Mouse (Mus musculus): ENCODE results near the gene Rin2.

Gene Rin2

GRCm38 (mm10) chr2:145788562-145789346 lies 113.7 kb downstream of the Rin2 start:
- CTCF ChIA-PET, result no interaction called here

- CTCF ChIA-PET, result no interaction called here
Observed at GRCm38 (mm10) chr2:145793702-145794101, 118.7 kb downstream of the Rin2 start.

GRCm38 (mm10) chr2:145794318-145794954 lies 119.4 kb downstream of the Rin2 start:
- CTCF ChIA-PET, result no interaction called here

- CTCF ChIA-PET, result interaction anchor here (0.7 kb wide), 1 partner anchor 8 kb away, joined by 3 read pairs; no protein-coding TSS in a partner anchor
Observed at GRCm38 (mm10) chr2:145797851-145798250, 122.8 kb downstream of the Rin2 start.

GRCm38 (mm10) chr2:145798954-145799353 lies 123.9 kb downstream of the Rin2 start:
- CTCF ChIA-PET, result no interaction called here

GRCm38 (mm10) chr2:145801322-145802052 lies 126.5 kb downstream of the Rin2 start:
- CTCF ChIA-PET, result interaction anchor here (0.6 to 0.7 kb wide), 2 partner anchors 11 to 29 kb away, joined by 3 read pairs; no protein-coding TSS in a partner anchor

GRCm38 (mm10) chr2:145802626-145803025 lies 127.6 kb downstream of the Rin2 start:
- CTCF ChIA-PET, result no interaction called here

- CTCF ChIA-PET, result no interaction called here
Observed at GRCm38 (mm10) chr2:145803822-145804342, 128.9 kb downstream of the Rin2 start.

GRCm38 (mm10) chr2:145804524-145804923 lies 129.5 kb downstream of the Rin2 start:
- CTCF ChIA-PET, result no interaction called here

- CTCF ChIA-PET, result no interaction called here
Observed at GRCm38 (mm10) chr2:145807276-145807675, 132.3 kb downstream of the Rin2 start.

- CTCF ChIA-PET, result no interaction called here
Observed at GRCm38 (mm10) chr2:145808251-145808650, 133.2 kb downstream of the Rin2 start.

GRCm38 (mm10) chr2:145808667-145809066 lies 133.7 kb downstream of the Rin2 start:
- CTCF ChIA-PET, result no interaction called here

- CTCF ChIA-PET, result no interaction called here
Observed at GRCm38 (mm10) chr2:145810676-145811075, 135.7 kb downstream of the Rin2 start.

GRCm38 (mm10) chr2:145812818-145813217 lies 137.8 kb downstream of the Rin2 start:
- CTCF ChIA-PET, result interaction anchor here (0.6 kb wide), 1 partner anchor 11 kb away, joined by 3 read pairs; no protein-coding TSS in a partner anchor

GRCm38 (mm10) chr2:145817195-145817594 lies 142.2 kb downstream of the Rin2 start:
- CTCF ChIA-PET, result interaction anchor here (0.6 kb wide), 1 partner anchor 218 kb away, joined by 3 read pairs; no protein-coding TSS in a partner anchor

- CTCF ChIA-PET, result no interaction called here
Observed at GRCm38 (mm10) chr2:145822013-145822782, 147.2 kb downstream of the Rin2 start.

- CTCF ChIA-PET, result no interaction called here
Observed at GRCm38 (mm10) chr2:145822783-145823729, 148.0 kb downstream of the Rin2 start.

GRCm38 (mm10) chr2:145824749-145825148 lies 149.7 kb downstream of the Rin2 start:
- CTCF ChIA-PET, result no interaction called here

- CTCF ChIA-PET, result no interaction called here
Observed at GRCm38 (mm10) chr2:145825221-145825620, 150.2 kb downstream of the Rin2 start.

GRCm38 (mm10) chr2:145827930-145828329 lies 152.9 kb downstream of the Rin2 start:
- CTCF ChIA-PET, result interaction anchor here (0.8 kb wide), 1 partner anchor 18 kb away, joined by 5 read pairs; no protein-coding TSS in a partner anchor

Data from spleen, embryonic (tissue).